Mouse (Mus musculus): ENCODE results near the gene Ccdc77. TPM values are rescaled to one million over a fixed set of nuclear protein-coding genes. Genes with fewer than 3 reads are reported as not detected.

Ccdc77 gene
- 1 to 10 TPM; 5.6 to 6.7 TPM for total RNA-seq (2021)
- long read RNA-seq, experiment 1, partial matches to known transcripts: 2 of 8 reads
- long read RNA-seq, experiment 1, other reads (novel, unspliced or antisense): 5 of 8 reads
- long read RNA-seq, experiment 2, partial matches to known transcripts: 0 of 2 reads
- long read RNA-seq, experiment 2, other reads (novel, unspliced or antisense): 0 of 2 reads

DNA sequence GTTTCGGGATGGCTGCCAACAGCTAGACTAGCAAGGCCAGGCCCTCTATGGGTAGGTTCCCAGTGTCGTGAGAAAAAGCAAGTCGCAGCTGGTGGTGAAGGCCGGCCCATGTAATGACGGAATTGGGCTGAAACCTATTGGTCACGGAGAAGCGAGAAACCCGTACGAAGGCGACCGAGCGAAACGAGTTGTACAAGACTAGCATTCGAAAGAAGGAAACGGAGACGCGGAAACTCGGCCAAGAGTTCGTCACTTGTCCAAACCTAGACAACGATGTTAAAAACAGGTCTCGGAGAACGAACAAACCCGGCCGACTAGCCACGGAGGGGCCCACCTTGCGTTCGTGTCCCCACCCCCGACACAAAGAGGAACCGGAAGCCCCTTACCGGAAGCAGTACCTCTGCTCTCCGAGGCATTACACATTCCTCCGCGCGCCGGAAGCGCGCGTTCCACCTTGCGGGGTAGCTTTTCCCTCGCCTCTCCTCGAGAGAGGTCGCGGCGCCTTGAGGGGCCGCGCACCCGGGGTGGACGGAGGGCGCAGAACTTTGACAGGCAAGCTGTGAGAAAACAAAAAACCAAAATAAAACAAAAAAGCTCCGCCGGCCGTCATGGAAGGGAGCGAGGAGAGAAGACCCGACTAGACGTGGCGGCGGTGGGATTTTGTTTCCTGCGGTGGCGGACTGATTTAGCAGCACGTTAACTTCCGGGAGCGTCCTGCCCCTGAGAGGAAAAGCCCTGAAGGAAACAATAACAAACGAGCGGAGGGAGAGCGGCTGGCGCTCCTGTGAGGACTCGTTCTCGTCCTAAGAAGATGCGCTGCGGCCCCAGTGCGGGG lies at the start of gene Ccdc77, which contains the start of gene Kdm5a:
Gene Ccdc77 (minus strand): TSS at position 687 of the 835 bp plus-strand sequence.
Gene Kdm5a (plus strand): TSS at position 437 of the 835 bp plus-strand sequence.
- peak; percentile 94 for DNase-seq

- peak; percentile 27 to 37 for DNase-seq
These were observed 39.8 kb upstream of the Ccdc77 start for GRCm38 (mm10) chr6:120403936-120404335.

DNA sequence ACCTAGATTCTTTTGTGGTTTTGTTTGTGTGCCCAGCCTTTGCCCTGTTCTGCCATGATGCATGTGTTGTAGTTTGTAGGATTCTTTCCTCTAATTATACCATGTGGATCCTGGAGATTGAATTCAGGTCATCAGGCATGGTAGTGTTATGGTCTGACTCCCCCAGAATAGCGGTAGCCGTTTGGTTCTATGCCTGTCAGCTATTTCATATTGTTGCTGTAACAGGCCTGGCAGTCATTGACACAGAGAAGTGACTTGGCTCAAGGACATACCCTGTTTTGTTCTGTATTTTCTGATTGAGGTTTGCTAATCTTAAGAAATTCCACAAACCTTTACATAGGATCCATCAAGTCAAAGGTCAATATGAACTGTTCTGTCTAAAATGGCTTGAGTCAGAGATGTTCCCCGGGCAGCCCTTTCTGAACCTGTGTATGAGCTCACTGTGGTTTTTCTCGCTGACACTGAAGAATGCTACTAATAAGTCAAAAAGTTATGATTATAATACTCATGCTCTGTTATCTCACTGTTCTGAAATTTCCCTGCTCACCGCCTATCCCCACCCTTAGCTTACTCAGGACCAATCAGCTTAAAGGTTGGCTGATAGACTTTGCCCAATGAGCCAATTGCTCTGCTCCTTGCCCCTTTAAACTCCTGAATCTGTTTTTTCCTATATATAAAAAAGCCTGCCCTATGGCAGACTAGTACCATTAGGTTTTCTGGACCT lies 31.6 kb upstream of the Ccdc77 start:
- peak; percentile 30 to 48 for DNase-seq

- no peak for DNase-seq
These were observed 28.6 kb upstream of the Ccdc77 start for GRCm38 (mm10) chr6:120392811-120393210.

DNA sequence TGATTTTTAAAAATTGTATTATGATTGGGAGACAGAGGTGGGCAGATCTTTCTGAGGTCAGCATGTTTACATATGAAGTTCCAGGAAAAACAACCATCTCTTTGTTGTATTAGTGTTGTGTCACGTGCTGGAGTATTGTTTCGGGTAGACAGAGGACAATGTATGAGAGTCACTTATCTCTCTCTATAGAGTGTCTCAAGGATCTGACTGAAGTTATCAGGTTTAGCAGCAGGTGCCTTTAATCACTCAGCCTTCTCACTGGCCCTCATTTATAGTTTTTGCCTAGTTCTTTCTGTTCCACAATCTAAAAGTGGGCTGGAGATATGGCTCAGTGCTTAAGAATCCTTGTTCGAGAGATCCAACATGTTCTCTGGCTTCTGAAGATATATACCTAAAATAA lies 25.9 kb upstream of the Ccdc77 start:
- DNase-seq: no peak

DNA sequence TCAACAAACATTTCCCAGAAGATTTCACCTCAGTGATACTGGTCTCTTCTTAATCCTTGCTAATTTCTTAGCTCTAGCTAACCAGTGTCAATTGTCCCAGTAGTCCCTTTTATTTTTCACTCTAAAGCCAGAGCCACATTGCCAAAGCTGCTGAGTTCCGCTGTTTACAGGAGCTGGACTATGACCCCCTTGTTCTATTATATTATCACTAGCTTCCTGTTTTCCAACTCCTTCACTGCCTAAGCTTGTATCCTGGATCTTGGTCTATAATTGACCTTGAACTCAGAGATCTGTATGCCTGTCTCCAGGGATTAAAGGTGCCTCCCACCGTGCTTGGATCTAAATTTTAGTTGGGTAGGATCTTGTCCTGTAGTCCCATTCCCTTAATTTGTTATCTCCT lies 12.6 kb upstream of the Ccdc77 start:
- no peak for DNase-seq

DNA sequence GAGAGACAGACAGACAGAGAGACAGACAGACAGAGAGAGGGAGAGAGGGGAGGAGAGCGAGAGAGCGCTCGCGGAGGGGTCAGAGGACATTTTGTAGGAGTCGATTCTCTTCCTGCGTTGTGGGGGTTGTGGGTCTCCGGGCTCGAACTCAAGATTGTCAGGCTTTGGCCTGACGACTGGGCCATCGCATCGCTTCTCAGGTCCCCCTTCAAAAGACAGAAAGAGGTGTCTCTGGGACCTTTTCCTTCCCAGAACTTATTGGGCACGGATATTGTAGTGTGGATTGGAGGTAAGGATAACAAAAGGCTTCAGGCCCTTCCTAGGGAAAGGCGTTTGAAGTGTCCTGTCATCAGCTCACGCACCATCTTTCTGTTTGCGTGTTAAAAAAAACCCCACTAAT lies 877 bp upstream of the Ccdc77 start:
- DNase-seq: peak; percentile 2 to 8

- peak in 1 of 2 experiments; percentile 26 for DNase-seq
These were observed 340 bp upstream of the Ccdc77 start for GRCm38 (mm10) chr6:120364523-120364905.

- DNase-seq: peak in 1 of 2 experiments; percentile 5
These were observed 1.1 kb downstream of the Ccdc77 start for GRCm38 (mm10) chr6:120362774-120363687.

GRCm38 (mm10) chr6:120362124-120362523 lies 2.0 kb downstream of the Ccdc77 start:
- no peak for DNase-seq

DNA sequence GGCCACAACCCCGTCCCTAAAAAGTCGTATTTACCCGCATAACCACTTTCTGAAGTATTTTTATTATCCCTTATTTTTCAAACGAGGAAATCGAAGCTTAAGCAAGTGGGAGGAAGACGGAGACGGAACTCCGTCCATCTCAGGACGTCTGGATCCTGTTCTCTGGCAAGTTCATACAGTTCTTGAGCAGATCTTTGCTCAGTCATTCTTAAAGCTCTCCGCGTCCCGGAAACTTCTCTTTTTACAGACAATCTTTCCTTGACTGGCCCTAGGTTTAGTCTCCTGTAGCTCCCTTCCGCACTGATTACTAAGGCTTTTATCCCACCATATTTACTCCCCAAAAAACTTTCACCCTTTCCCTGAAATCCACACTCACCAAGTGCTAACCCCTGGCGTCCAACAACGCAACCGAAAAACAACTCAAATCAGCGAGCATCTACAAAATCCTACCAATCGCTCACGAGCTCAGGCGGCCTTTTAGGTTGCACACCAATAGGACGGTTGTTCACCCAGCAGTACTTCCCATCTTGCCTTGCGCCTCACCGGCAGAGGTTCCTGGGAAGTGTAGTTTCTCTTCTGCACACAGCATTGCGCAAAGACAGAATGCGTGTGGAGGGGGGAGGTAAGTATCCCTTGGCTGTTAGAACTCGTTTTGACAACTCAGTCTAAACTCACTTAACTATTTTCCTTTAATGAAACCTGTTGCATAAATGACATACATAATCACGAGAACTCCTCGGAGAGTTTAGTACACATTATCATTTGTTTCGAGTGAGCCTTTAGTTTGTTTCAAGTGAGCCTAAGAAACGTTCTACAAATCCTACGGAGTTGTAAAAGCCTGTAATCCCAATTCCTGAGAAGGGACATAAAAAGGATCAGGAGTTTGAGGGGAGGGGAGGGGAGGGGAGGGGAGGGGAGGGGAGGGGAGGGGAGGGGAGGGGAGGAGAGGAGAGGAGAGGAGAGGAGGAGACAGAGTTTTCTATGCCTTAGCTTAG lies 6.9 kb downstream of the Ccdc77 start:
- peak; percentile 85 to 86 for DNase-seq

DNA sequence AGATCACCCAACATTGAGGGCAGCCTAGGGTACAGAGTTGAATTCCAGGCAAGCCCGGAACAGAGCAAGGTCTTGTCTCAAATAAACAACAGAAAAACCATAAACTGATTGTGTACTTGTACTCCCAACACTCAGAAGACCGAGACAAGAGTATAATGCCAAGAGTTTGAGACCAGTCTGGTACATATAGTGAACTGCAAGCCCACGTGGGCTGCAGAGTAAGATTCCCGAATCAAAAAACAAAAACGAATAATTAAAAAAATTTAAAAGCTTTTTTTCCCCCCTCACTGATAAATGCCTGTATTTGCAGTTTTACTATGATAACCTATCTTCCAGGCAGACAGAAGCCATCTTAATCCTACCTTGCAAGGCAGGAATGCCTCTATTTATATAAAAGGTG lies 7.7 kb downstream of the Ccdc77 start:
- no peak for DNase-seq

- DNase-seq: no peak
These were observed 15.2 kb downstream of the Ccdc77 start for GRCm38 (mm10) chr6:120349018-120349417.

GRCm38 (mm10) chr6:120343992-120344391 lies 20.2 kb downstream of the Ccdc77 start:
- no peak for DNase-seq

DNA sequence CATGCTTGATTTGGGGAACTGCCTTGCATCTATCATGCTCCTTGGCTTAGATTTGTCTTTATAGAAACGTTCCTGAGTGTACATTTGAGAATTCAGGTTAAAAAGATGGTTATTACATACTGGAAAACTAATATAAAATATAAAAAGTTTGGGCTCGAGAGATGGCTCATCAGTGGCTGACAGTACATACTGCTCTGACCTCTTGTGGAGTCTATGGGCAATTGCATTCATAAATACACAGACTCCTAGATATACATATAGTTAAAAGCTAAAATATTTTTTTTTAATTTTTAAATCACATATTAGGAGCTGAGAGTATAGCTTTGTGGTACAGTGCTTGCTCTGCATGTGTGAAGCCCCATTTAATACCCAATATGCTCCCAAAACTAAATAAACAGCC lies 31.8 kb downstream of the Ccdc77 start:
- no peak for DNase-seq

- peak; percentile 59 to 83 for DNase-seq
These were observed 39.8 kb downstream of the Ccdc77 start for GRCm38 (mm10) chr6:120324295-120324927.

GRCm38 (mm10) chr6:120320369-120320768 lies 43.8 kb downstream of the Ccdc77 start:
- no peak for DNase-seq

- no peak for DNase-seq
These were observed 45.0 kb downstream of the Ccdc77 start for GRCm38 (mm10) chr6:120319129-120319528.

GRCm38 (mm10) chr6:120318303-120318940 lies 45.8 kb downstream of the Ccdc77 start:
- no peak for DNase-seq
